Mouse (Mus musculus): Measurements from ENCODE around the gene Gm4559.
"Not testable (repeated sequence)": the region's sequence is repeated elsewhere in the genome, so short reads cannot be mapped to it uniquely, and the experiment has no call there.

Gm4559 gene

DNA sequence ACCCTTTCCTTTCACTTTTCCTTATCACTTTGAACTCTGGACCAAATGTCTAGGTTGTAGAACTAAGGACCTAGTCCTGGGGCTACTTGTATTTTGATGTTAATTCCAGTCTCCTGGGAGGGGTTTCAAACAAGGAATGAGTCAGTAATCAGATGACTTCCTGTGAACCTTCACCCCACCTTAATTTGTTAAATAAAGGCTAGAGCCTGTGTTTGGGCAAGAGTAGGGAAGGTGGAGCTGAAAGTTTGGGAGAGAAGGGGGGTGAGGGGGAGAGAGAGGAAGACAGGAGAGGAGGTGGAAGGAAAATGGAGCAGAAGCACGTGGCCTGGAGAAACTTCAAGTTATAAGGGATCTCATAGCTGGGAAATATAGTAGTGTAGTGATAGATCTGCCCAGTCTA, 42.6 kb downstream of the Gm4559 start:
- Histone ChIP-seq H3K4me3 (replicated peaks; ENCODE audit: low read length) (no peak overlapping the region), H3K36me3 (ENCODE audit: insufficient read depth, low read length) (no peaks in the 10 kb centered on the region)
- TF ChIP-seq POU5F1 (IDR thresholded peaks at IDR 0.05; ENCODE audit: borderline replicate concordance, low read length) = 0 out of 2 replicates have a peak, but pooled peaks have one; percentile 7
- TF ChIP-seq NANOG (IDR thresholded peaks at IDR 0.05; ENCODE audit: borderline replicate concordance, low read length) = no peak

DNA sequence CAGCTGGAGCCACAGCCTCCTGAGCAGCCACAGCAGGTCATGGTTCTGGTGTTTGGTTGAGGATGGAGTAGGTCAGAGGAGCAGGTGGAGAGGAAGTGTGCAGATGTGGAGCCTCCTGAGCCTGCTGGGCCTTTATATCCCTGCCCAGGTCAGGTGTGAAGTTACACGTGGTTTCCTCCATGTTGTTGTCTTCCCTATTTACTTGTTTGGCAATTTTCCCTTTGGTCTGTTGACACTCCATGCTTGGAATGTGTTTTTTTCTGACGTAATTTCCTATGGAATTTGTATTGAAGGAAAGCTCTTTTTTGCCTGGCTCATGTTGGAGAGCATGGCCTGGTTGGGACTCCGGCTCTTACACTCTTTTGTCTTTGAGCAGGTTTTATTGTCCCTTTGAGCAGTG, 44.3 kb downstream of the Gm4559 start, which contains the start of gene Krtap5-5:
Gene Krtap5-5, minus strand, starts transcription at position 101 of the 400 bp plus-strand sequence.
- not testable (repeated sequence) for H3K36me3 ChIP-seq (ENCODE audit: insufficient read depth, low read length); H3K27me3 ChIP-seq (ENCODE audit: insufficient read depth, low read length); H3K4me3 ChIP-seq (replicated peaks; ENCODE audit: low read length)
- Histone ChIP-seq H3K4me1 (replicated peaks; ENCODE audit: low read depth, low read length) (peaks cover 30% of the 10 kb centered on the region), H3K9me3 (ENCODE audit: low read length) (peaks cover 55% of the 10 kb centered on the region)

More for the DNA sequence above, 42.6 kb downstream of the Gm4559 start:
- H3K27me3 ChIP-seq (ENCODE audit: insufficient read depth, low read length) = no peaks in the 10 kb centered on the region
- peaks cover 64% of the 10 kb centered on the region for H3K9me3 ChIP-seq (ENCODE audit: low read length)
- peaks cover 30% of the 10 kb centered on the region for H3K4me1 ChIP-seq (replicated peaks; ENCODE audit: low read depth, low read length)

DNA sequence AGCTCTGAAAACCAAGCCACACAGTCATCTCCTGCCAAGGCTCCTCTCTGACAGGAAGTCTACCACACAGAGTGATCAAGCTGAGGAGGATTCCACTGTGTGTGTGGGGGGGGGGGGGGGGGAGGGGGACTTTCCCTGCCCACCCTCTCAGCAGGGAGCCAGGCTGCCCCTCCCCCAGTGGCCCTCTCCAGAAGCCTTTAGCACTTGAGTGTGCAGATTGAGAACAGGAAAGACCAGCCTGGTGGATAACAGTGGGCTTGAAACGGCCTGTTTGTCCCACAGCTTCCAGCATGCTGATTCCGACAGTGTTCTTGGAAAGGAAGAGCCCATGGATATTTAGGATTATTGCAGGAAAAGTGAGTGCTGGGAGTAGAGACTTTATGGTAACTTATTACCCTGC, 49.6 kb downstream of the Gm4559 start:
- Histone ChIP-seq H3K9me3 (ENCODE audit: low read length) (peaks cover 65% of the 10 kb centered on the region), H3K36me3 (ENCODE audit: insufficient read depth, low read length) (no peaks in the 10 kb centered on the region), H3K27me3 (ENCODE audit: insufficient read depth, low read length) (no peaks in the 10 kb centered on the region), H3K4me1 (replicated peaks; ENCODE audit: low read depth, low read length) (peaks cover 3% of the 10 kb centered on the region; the same call in 1 of the 2 replicates), H3K4me3 (replicated peaks; ENCODE audit: low read length) (no peak overlapping the region)
- TF ChIP-seq POU5F1 (IDR thresholded peaks at IDR 0.05; ENCODE audit: borderline replicate concordance, low read length) (no peak), CTCF (conservative IDR thresholded peaks at IDR 0.05; ENCODE audit: low read length) (no peak), NANOG (IDR thresholded peaks at IDR 0.05; ENCODE audit: borderline replicate concordance, low read length) (no peak)

All from E14TG2a.4 (cell line).